Mouse (Mus musculus): ENCODE results near the gene Tm6sf1. TPM values are rescaled to one million over a fixed set of nuclear protein-coding genes. Genes with fewer than 3 reads are reported as not detected.
A peak's percentile ranks its signal among the peaks of the same experiment; 100 is the strongest.
"Not testable (repeated sequence)": the region's sequence is repeated elsewhere in the genome, so short reads cannot be mapped to it uniquely, and the experiment has no call there.

The Tm6sf1 gene
- total RNA-seq (2021): 10 to 100 TPM; 13.8 to 21.6 TPM

DNA sequence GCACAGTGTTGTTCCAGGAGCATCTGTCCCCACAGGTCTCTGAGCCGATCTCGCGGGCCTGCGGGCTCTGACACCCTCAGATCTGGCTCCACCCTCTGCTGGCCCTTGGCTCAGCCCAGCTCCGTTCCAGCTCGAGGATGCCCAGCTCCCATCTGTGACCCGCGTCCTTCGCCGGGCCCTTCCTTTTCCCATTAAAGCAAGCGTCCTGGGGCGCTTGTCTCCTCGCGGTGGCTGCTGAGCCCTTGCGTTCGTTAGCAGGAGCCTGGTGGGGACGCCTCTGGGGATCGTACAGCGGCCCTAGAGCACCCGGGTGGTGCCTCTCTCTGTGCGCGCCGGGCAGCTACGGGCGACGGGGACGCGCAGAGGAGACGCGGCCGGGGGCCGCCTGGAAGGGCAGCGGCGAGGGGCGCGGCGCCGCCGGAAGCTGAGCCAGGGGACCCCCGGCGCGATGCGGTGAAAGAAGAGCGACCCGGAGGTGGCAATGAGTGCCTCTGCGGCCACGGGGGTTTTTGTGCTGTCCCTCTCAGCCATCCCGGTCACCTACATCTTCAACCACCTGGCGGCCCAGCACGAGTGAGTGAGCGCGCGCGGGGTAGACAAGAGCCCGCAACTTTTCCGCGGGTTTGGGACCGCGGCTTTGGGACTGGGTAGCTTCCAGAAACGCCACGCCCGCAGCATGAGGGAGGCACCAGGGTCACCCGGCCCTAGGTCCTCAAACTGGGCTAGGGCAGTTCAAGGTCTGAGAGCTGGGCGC lies at the start of gene Tm6sf1:
TSS of gene Tm6sf1 (plus strand) at position 34 of the 754 bp plus-strand sequence.
- DNase-seq (ENCODE audit: extremely low spot score in 1 of 2, low spot score in 1 of 2): no peak

- no peak for DNase-seq (ENCODE audit: extremely low spot score in 1 of 2, low spot score in 1 of 2)
Observed at GRCm38 (mm10) chr7:81824906-81825305, 33.9 kb upstream of the Tm6sf1 start.

- DNase-seq (ENCODE audit: extremely low spot score in 1 of 2, low spot score in 1 of 2): peak in 1 of 2 experiments; percentile 19
Observed at GRCm38 (mm10) chr7:81825381-81825780, 33.4 kb upstream of the Tm6sf1 start.

GRCm38 (mm10) chr7:81827806-81828667 lies 30.8 kb upstream of the Tm6sf1 start:
- no peak for DNase-seq (ENCODE audit: extremely low spot score in 1 of 2, low spot score in 1 of 2)

DNA sequence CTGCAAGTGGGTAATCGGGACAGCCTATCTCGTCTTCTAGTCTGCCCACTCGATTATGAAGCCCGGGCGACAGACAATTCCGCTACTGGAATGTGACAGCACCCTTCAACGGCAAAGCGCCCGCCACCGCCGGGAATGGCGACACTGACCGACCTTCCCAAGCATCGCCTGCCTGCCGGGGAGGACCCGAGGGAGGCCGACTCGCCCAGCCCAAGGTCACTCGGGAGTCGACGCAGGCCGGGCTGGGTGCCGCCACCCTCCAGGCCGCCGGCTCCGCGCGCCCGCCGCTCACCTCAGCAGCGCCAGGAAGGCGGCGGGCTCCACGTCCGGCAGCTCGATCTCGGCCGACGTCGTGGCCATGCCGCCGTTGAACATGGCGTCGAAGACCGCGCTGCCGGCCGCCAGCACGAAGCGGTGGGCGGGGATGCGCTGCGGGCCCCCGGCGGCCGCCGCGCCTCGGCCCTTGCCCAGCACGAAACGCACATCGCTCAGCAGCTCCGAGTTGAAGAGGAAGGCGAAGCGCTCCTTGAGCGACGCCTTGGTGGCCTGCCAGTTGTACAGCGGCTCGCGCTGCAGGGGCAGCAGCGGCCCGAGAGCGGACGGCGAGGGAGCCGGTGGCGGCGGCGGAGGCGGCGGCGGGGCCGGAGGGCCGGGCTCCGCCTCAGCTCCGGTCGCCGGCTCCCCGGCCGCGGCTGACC lies 30.0 kb upstream of the Tm6sf1 start:
- peak; percentile 34 to 59 for DNase-seq (ENCODE audit: extremely low spot score in 1 of 2, low spot score in 1 of 2)

DNA sequence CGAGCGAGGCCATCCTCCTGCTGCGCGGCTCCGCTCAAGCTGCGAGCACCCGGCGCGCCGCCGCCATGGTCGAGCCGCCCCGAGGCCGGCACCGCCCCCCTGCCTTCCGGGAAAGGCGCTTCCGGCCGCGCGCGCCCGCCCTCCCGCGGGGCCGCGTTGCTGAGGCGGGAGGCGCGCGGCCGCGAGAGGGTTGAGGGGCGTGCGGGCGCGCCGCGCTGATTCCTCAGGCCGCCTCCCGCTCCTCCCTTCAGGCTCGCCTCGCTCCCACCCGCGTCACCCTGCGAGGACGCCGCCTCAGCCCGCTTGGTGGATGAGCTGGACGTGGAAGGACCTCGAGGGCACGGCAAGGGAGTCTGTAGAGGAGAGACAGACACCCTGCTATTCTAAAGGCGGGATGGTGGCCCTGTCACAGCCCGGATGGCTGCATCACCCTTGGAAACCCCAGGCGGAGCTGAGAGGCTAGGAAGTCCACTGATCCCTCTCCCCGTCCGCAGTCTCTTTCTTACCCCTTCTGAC lies 29.4 kb upstream of the Tm6sf1 start, which contains the start of gene Btbd1:
TSS of gene Btbd1 (minus strand) at position 53 of the 516 bp plus-strand sequence.
- peak; percentile 68 to 83 for DNase-seq (ENCODE audit: extremely low spot score in 1 of 2, low spot score in 1 of 2)

GRCm38 (mm10) chr7:81834847-81835246 lies 24.0 kb upstream of the Tm6sf1 start:
- no peak for DNase-seq (ENCODE audit: extremely low spot score in 1 of 2, low spot score in 1 of 2)

DNA sequence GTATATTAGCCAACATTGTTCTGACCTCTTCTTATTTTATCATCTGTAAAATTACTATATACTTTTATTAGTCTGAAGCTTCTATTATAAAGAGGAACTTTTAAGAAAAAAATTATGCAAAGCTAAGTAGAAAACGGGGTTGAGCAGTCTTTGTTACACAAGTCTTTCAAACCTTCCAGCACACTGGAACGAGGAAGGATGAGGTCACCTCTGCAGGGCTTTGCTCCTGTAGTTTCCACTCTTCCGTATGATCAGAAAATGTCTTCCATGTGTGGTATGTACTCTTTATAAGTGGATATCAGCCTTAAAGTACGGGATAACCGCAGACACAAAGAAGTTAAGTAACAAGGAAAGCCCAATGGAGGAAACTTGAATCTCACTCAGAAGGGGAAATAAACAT lies 23.4 kb upstream of the Tm6sf1 start:
- DNase-seq (ENCODE audit: extremely low spot score in 1 of 2, low spot score in 1 of 2): no peak

DNA sequence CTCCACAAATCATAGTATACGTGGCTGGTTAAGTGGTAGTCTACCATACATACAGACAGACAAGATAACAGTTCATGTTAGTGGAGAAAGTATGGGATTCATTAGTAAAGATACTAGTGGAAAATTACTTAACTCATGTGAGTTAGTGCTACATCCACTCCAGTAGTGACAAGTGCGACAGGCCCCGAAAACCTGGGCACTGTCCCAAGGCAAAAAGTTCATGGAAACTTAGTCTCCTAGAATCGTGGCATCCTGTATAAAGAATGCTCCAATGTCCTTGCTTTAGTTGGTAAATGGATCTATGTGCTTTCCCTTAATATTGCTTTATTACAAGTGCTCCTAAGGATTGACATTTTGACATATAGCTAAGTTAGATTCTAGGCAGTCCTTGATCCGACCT lies 21.0 kb upstream of the Tm6sf1 start:
- DNase-seq (ENCODE audit: extremely low spot score in 1 of 2, low spot score in 1 of 2): not testable (repeated sequence)

DNA sequence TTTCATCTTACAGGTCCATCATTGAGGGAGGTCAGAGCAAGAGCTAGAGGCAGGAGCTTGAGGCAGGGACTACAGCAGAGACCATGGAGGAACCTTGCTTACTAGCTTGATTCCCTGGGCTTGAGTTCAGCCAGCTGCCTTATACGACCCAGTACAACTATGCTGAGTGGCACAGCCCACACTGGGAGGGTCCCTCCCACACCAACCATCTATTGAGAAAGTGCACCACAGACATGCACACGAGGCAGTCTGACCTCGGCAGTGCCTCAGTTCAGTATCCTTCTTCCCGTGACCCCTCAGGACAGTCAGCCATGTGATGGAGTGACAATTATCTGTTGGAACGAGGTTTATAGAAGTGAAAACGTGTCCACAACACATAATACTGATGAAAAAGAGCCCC lies 19.1 kb upstream of the Tm6sf1 start:
- DNase-seq (ENCODE audit: extremely low spot score in 1 of 2, low spot score in 1 of 2): no peak

DNA sequence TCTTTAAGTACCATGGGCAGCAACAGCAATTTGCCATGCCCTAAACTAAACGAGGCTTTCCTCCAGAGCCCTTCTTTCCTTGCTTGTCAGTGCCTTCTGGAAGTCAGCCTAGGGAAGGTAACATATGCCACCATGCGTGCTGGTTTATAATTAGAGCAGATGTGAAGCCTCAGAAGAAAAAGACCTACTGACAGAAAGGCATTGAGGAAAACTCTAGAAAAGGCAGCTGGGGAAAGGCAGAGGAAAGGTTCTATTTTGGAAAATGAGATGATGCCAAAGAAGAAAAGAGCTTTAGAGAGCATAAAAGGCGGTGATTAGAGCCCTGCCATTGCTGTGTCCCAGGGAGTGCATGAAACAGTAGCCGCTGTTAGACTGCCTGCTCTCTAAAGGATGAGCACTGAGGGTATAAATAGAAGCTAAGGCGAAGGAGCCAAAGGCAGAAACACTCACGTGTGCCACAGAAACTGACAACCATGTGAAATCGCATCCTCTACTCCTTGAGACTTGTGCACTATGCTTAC lies 18.1 kb upstream of the Tm6sf1 start:
- DNase-seq (ENCODE audit: extremely low spot score in 1 of 2, low spot score in 1 of 2): no peak

- no peak for DNase-seq (ENCODE audit: extremely low spot score in 1 of 2, low spot score in 1 of 2)
Observed at GRCm38 (mm10) chr7:81841439-81841838, 17.4 kb upstream of the Tm6sf1 start.

DNA sequence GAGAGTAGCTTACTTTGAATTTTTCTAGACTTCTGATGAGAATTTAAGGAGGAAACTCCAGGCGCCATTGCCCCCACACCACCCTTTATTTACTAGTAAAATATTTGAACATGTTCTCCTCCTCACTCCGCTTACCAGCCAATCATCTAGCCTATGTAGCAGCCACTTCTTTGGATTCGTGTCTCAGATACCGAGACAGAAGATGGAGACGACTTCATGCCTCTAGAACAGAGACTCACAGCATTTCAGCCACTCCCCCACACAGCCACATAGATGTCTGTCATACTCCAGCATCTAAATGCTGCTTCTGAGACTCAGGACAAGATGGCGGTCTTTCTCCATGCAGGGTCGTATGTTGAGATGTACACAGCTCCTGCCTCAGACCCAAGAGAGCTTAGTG lies 16.7 kb upstream of the Tm6sf1 start:
- DNase-seq (ENCODE audit: extremely low spot score in 1 of 2, low spot score in 1 of 2): no peak

- no peak for DNase-seq (ENCODE audit: extremely low spot score in 1 of 2, low spot score in 1 of 2)
Observed at GRCm38 (mm10) chr7:81842998-81843397, 15.8 kb upstream of the Tm6sf1 start.

- DNase-seq (ENCODE audit: extremely low spot score in 1 of 2, low spot score in 1 of 2): no peak
Observed at GRCm38 (mm10) chr7:81843903-81844302, 14.9 kb upstream of the Tm6sf1 start.

- no peak for DNase-seq (ENCODE audit: extremely low spot score in 1 of 2, low spot score in 1 of 2)
Observed at GRCm38 (mm10) chr7:81844801-81845200, 14.0 kb upstream of the Tm6sf1 start.

- no peak for DNase-seq (ENCODE audit: extremely low spot score in 1 of 2, low spot score in 1 of 2)
Observed at GRCm38 (mm10) chr7:81845313-81845712, 13.5 kb upstream of the Tm6sf1 start.

DNA sequence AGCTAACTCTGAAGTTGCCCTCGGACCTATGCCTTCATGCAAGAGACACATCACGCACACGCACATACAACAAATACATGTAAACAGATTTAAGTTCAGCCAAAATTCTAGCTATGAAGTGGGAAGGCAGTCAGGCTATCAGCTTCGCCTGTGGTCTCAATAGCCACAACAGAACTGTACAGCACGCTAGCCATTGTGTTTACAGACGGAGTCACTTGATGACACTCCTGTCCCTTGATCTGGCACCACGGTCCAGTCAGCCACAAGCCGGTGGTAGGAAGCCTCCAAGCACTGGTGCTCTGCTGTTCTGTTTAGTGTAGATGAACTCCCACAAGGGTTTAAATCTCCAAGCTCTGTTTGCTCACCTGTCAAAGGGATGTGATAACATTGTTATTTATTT lies 12.8 kb upstream of the Tm6sf1 start:
- no peak for DNase-seq (ENCODE audit: extremely low spot score in 1 of 2, low spot score in 1 of 2)

DNA sequence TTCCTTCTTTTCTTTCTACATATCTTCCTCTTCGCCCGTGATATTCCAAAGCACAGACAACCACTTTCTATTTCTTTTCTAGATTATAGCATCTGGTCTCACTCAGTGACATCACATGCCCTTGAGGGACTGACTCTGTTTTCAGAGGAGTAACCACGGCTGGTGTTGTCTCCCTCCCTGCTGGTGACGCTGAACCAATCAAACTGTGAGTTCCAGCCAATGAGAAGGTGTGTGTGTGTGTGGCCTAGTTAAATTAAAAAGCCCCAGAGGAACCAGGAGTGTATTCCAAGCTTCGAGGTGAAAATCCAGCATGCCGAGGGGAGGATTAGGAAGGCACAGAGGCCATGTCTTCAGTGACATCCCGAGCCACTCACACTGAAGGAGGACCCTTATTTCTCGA lies 11.8 kb upstream of the Tm6sf1 start:
- no peak for DNase-seq (ENCODE audit: extremely low spot score in 1 of 2, low spot score in 1 of 2)

DNA sequence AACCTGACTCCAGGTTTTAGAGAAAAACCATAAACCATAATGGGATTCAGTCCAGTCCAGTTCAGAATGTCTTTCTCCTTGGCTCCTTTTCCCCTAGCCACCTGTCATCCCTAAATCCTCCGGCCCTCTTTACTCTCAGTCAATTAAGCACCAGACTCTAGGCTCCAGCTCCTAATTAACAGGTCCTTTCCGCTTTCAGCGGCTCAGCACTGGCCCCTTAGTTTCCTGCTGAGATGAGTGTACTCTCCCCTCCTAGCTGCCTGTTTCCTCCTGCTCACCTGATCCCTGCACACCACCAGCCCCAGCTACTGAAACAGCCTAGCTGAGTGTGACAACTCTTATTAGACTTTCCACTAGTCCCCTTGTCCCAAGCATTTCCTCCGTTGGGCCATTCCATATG lies 11.0 kb upstream of the Tm6sf1 start:
- DNase-seq (ENCODE audit: extremely low spot score in 1 of 2, low spot score in 1 of 2): no peak

Data from layer of hippocampus, postnatal 25 days (tissue).